Mouse (Mus musculus) cortical plate, adult 2 months (tissue): ENCODE data around the gene Pdhx. TPM values are rescaled to one million over a fixed set of nuclear protein-coding genes. Genes with fewer than 3 reads are reported as not detected.

ENCODE experiments used
- H3K27ac ChIP-seq: fragments of 200-500 bp; 2 replicates; pipeline ENCODE4 v1.5.1; 2012; ENCODE audit warnings: low read length, control low read depth, inconsistent platforms; ENCODE audit not compliant: insufficient read depth
- H3K4me1 ChIP-seq: fragments of 200-500 bp; 2 replicates; pipeline ENCODE4 v1.6.1; 2011; ENCODE audit warnings: low read length; ENCODE audit not compliant: control insufficient read depth, insufficient read depth
- H3K4me3 ChIP-seq: fragments of 200-500 bp; 2 replicates; pipeline ENCODE4 v1.5.1; 2011; ENCODE audit warnings: mild to moderate bottlenecking, low read length, control low read depth; ENCODE audit not compliant: insufficient read depth
- CTCF ChIP-seq: fragments of 200-500 bp; IDR thresholded peaks from 2 replicates; pipeline ENCODE4 v1.5.1; 2011; ENCODE audit warnings: mild to moderate bottlenecking, control low read depth, low read length; ENCODE audit not compliant: insufficient read depth; ENCODE audit errors: extremely low read depth
- POLR2A ChIP-seq: fragments of 200-500 bp; IDR thresholded peaks from 2 replicates; pipeline ENCODE4 v1.6.1; 2011; ENCODE audit warnings: mild to moderate bottlenecking, low read length, control low read depth; ENCODE audit not compliant: insufficient read depth; ENCODE audit errors: extremely low read depth
- polyA plus RNA-seq: library from polyadenylated mRNA; depleted of rRNA; stranded (reverse); fragments of >200 nt; gene quantifications from 2 replicates; pipeline ENCODE4 v1.2.3, GENCODE M21; 2012; rRNA removed

The Pdhx gene
- polyA plus RNA-seq, 1 experiment = 47.7 TPM

DNA sequence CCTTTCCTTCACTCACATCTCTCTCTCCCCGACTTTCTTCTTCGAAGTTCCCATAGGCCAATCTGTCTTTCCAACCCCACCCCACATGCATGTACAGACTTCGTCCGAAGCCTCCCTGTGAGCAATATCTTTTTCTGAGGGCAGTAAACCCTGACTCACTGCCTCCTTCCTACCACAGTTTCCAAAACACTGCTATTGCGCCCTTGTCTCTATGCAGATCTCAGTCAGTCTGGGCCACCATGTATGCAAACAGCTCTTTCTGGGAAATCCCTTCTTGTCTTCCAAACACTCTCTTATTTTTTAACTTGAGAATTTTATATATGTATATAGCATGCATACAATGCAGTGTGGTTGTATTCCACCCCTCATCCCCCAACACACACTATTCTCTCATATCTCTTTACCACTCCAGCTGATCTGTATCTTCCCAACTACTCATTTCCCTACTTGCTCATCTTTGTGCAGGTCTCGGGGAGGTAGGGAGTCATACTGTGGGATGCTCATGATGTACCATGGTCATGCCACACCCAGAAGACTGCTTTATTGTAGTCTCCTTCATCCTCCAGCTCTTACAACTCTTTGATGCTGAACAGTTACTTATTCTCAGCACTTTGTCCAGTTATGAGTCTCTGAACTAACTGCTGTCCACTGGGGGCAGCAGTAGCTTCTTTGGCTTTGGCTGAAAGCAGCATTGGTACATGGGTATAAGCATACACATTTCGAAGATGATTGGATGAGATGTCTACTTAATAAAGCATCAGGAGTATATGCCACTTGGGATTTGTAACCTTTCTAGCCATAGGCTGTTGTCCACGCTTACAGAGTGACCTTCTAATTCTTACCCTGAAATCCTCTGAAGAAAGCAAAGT lies 91.6 kb downstream of the Pdhx start:
- Histone ChIP-seq H3K4me3 (no peak overlapping the region), H3K4me1 (no peaks in the 10 kb centered on the region), H3K27ac (no peak overlapping the region)
- TF ChIP-seq CTCF (no peak), POLR2A (no peak)

- H3K4me1 ChIP-seq = no peaks in the 10 kb centered on the region
- H3K4me3 ChIP-seq = no peak overlapping the region
- no peak overlapping the region for H3K27ac ChIP-seq
- no peak for TF ChIP-seq POLR2A
- no peak for TF ChIP-seq CTCF
These were observed 92.4 kb downstream of the Pdhx start for GRCm38 (mm10) chr2:102980870-102981269.

DNA sequence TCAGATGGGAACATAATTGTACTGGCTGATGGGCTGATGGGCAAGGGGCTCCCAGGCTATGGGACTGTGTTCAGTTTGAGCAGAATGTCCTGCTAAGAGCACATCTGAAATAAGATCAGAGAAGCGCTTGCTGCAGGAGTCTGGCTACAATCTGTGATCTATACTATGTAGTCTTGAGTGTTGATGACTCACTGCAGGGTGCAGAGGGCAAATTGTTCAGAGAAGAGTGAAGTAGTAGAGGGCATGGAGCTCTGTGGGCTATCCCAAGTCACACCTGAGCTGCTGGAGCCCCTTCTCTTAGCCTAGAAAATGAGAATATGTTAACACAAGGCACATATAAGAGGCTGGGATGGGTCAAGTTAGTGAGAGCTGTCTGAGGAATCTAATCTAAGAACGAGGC lies 93.8 kb downstream of the Pdhx start:
- TF ChIP-seq POLR2A = no peak
- no peak for TF ChIP-seq CTCF
- no peak overlapping the region for H3K4me3 ChIP-seq
- H3K4me1 ChIP-seq = no peaks in the 10 kb centered on the region
- H3K27ac ChIP-seq = no peak overlapping the region

DNA sequence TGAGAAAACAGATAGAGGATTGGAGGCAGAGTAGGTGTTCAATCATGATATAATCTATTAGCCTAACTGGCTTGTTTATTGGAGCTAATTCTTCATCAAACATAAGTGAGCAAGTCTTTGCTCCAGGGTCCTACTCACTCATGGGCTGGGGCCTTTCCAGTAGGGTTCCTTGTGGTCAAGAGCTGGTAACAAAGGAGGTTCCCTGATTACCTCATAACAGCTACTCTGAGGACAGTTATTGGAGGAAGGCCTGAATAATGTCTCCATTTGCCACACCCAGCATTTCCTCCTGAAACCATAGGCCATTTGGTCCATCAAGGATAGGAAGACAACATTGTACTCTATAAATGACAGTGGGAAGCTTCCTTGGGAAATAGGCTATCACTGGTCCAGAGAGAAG lies 94.2 kb downstream of the Pdhx start:
- no peak for TF ChIP-seq POLR2A
- no peaks in the 10 kb centered on the region for H3K4me1 ChIP-seq
- no peak overlapping the region for H3K27ac ChIP-seq
- no peak overlapping the region for H3K4me3 ChIP-seq

DNA sequence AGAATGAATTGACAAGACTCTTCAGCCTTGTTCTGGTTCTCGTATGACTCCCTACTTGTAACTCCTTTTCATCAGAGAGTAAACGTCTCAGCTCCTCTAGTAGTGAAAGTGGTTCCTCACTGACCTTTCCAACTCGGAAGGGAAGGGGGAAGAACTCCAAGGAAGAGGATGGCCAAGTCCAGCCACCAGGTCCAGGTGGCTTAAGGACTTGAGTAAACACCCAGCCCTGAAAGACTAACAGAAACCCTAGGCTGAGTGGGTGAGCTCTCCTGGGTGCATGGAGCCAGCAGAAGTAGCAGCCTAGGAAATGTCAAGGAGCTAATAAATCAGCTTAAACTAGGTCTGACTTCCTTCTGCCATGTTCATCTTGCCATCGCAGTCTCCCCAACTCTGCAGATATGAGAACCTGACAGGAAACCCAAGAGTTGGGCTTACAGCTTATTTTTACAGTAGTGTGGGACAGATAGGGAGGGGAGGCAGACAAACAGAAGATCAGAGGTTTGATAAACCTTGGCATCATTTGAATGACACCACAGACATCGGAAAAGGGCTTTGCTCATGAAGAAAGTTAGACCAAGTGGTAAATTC lies 97.9 kb downstream of the Pdhx start:
- no peak overlapping the region for H3K27ac ChIP-seq
- H3K4me3 ChIP-seq = no peak overlapping the region
- no peaks in the 10 kb centered on the region for H3K4me1 ChIP-seq
- TF ChIP-seq CTCF (no peak), POLR2A (no peak)

DNA sequence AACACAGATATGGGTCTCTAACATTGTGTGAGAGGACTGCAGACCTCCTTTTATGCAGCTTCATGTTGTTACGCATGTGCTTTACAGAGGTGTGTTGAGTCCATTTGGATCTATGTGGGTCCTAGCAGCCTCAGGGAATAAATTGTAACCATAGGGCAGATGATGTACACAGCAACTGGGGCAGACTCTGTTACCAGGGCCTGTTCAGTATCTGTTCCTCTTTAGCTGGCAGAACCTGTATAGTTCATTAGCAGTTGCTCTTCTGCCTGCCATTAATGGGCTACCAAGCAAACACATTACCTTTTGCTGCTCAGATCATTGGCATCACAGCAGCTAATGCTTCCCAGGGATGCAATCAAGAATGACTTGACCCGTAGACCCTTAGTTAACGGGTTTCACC lies 100.2 kb downstream of the Pdhx start:
- Histone ChIP-seq H3K4me3 (no peak overlapping the region), H3K4me1 (no peaks in the 10 kb centered on the region), H3K27ac (no peak overlapping the region)
- no peak for TF ChIP-seq POLR2A
- no peak for TF ChIP-seq CTCF

GRCm38 (mm10) chr2:102972575-102972974 lies 100.7 kb downstream of the Pdhx start:
- Histone ChIP-seq H3K4me3 (no peak overlapping the region), H3K27ac (no peak overlapping the region), H3K4me1 (no peaks in the 10 kb centered on the region)
- TF ChIP-seq CTCF = no peak
- TF ChIP-seq POLR2A = no peak

GRCm38 (mm10) chr2:102971951-102972350 lies 101.4 kb downstream of the Pdhx start:
- TF ChIP-seq POLR2A (no peak), CTCF (no peak)
- no peaks in the 10 kb centered on the region for H3K4me1 ChIP-seq
- H3K4me3 ChIP-seq = no peak overlapping the region
- no peak overlapping the region for H3K27ac ChIP-seq

Other genes with a start within 250 kb of the Pdhx start
- 1.7 and 2.3 TPM in 2 replicates for gene Cd44, start 171.8 kb downstream of the Pdhx start, polyA plus RNA-seq
- 32.4 and 35.4 TPM in 2 replicates for gene Apip, start 162 bp upstream of the Pdhx start, polyA plus RNA-seq
- 0.02 and 0.04 TPM in 2 replicates for gene Ehf, start 229.8 kb upstream of the Pdhx start, polyA plus RNA-seq